Mouse (Mus musculus) midbrain, embryonic 10.5 days (tissue): Measurements from ENCODE around the gene Theg. TPM values are rescaled to one million over a fixed set of nuclear protein-coding genes. Genes with fewer than 3 reads are reported as not detected.

ENCODE experiments used
- DNase-seq: peaks from one replicate; pipeline ENCODE4 v3.0.0-alpha.2; 2017; ENCODE audit warnings: low spot score
- H3K27ac ChIP-seq: fragments of 300-500 bp; sonication (generic); replicated peaks from 2 replicates; pipeline ENCODE4 v1.5.1; 2016; ENCODE audit warnings: mild to moderate bottlenecking
- H3K27me3 ChIP-seq: fragments of 300-500 bp; sonication (generic); 2 replicates; pipeline ENCODE4 v1.6.1; 2016; ENCODE audit warnings: low read depth, mild to moderate bottlenecking; ENCODE audit not compliant: poor library complexity, severe bottlenecking
- H3K36me3 ChIP-seq: fragments of 300-500 bp; sonication (generic); 2 replicates; pipeline ENCODE4 v1.6.1; 2016; ENCODE audit warnings: mild to moderate bottlenecking, moderate library complexity
- H3K4me1 ChIP-seq: fragments of 300-500 bp; sonication (generic); 2 replicates; pipeline ENCODE4 v1.6.1; 2016
- H3K4me3 ChIP-seq: fragments of 300-500 bp; sonication (generic); 2 replicates; pipeline ENCODE4 v1.5.1; 2016; ENCODE audit warnings: mild to moderate bottlenecking, moderate library complexity
- H3K9me3 ChIP-seq: fragments of 300-500 bp; sonication (generic); replicated peaks from 2 replicates; pipeline ENCODE4 v1.6.1; 2016; ENCODE audit warnings: mild to moderate bottlenecking
- WGBS: fragments of 180-500 bp; shearing (Covaris S2); methylation state at CpG from one replicate; pipeline ENCODE4 v1.1.7; 2016; 5-methylcytosine and 5-hydroxymethylcytosine counted together
- polyA plus RNA-seq: library from polyadenylated mRNA; unstranded; fragments of >200 nt; fragmentation: Nextera tagmentation; extraction: Ambion mirVana; gene quantifications from 2 replicates; pipeline ENCODE4 v1.2.1, GENCODE M21; 2016

The Theg gene
- not detected in 2 replicates for polyA plus RNA-seq

DNA sequence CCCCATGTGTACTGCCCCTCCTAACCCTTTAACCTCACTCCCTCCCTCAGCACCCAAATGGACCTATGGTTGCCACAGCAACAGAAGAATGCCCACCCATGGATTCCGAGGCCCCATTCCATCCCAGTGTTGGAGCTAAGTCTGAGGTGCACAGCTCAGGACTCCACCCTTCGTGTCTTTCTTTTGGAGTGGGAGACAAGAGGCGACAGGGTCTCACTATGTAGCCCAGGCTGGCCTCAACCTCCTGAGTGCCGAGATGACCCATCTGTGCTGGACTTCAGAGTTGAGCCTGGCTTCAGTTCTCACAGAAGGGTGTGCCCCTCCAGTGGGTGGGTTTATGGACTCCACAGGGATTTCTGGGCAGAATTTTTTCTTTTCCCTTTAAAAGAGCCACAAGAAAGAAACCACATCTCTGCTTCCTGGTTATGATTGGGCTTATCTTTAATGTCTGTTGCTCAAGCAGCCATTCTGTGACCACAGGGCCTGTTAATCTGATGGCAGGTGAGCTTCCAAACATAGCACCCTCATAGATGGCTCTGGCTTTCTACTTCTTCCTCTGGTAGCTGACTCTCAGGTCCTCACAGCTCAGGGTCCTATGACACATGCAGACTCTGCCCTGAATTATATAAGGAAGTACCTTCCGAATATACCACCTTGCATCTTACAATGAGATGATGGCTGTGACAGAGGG, at the start of gene Theg:
TSS of gene Theg (minus strand) at position 271 of the 691 bp plus-strand sequence.
- no peak for DNase-seq
- Histone ChIP-seq H3K36me3 (no peaks in the 10 kb centered on the region), H3K4me1 (no peaks in the 10 kb centered on the region), H3K27me3 (no peaks in the 10 kb centered on the region), H3K4me3 (no peak within 1 kb of the TSS), H3K27ac (no peak within 1 kb of the TSS), H3K9me3 (no peaks in the 10 kb centered on the region)
- WGBS, result 81% methylated on average over 5 of the region's 5 CpGs

DNA sequence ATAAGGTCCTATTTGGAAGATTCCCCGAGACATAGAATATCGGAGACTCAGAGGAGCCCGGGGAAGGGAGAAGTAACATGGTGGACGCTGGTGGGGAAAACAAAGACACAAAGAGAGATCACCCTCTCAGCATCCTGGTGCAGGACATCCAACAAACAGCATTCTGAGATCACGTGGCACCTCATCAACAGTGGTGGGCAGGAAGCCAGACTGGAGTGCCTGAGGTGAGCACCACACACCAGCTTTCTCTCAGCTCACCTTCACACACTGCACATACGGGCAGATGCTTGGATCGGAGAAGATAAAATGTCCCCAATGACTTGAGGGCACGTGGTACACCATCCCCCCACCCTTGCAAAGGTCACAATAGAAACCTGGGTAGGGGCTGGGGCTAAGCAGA, 49.2 kb upstream of the Theg start:
- Histone ChIP-seq H3K27ac (peak overlapping the region; percentile 92; the same call in 1 of the 2 replicates), H3K27me3 (peaks cover 46% of the 10 kb centered on the region), H3K4me1 (peaks cover 58% of the 10 kb centered on the region), H3K4me3 (peak overlapping the region; percentile 91), H3K9me3 (no peaks in the 10 kb centered on the region), H3K36me3 (no peaks in the 10 kb centered on the region)
- DNase-seq, result no peak
- WGBS, result 85% methylated on average over 8 of the region's 8 CpGs

DNA sequence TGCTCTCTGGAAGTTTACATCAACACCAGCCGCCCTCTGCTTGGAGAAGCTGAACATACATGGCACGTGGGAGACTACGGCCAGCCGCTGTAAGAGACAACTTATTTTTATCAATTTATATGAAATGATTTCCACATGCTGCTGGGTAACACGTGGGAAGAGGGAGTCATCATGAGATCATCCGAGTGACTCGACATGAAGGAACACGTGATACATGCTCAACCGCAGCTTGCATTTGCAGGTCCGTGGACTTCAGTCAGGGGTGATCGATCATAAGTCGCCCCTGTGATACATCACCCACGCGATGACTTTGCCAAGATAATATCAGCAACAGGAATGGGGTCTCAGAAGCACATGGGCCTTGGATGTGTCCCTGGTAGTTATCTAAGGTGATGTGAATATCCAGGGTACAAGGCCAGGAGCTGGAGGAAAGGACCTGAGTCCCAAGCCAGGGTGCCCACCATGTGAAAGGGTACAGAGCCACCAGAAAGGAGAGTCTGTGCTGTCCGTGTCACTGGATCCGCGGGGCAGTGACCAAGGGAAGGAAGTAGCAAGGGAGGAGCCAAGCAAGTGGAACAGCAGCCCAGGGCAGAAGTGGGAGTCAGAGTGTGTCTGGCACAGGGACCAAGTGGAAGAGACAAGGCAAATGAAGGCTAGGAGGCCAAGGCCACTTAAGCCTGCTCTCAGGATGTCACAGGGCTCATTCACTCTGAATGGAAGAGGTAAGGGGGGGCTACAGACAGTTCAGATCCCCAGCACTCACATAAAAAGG, 46.1 kb upstream of the Theg start:
- Histone ChIP-seq H3K4me1 (peaks cover 36% of the 10 kb centered on the region), H3K4me3 (no peak overlapping the region), H3K27me3 (peaks cover 19% of the 10 kb centered on the region), H3K9me3 (no peaks in the 10 kb centered on the region), H3K36me3 (peaks cover 4% of the 10 kb centered on the region; the same call in 1 of the 2 replicates), H3K27ac (no peak overlapping the region)
- DNase-seq, result no peak
- 88% methylated on average over 17 of the region's 17 CpGs for WGBS

DNA sequence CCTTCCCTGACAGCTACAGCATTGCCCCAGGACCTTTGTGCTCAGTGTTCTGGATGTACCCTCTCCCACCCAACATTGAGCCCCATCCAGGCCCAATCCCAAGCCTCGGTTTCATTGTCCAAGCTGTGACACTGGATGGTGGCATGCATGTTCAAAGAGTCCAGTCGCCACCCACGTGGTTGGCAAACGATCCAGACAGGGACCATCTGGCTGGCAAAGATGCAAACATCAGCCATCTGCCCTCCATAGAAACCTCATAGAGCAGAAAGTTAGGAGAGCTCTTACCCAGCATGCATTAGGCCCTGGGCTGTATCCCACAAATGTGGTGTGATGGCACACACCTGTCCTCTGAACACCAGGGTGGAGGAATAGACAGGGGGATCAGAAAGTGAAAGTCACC, 44.3 kb upstream of the Theg start:
- no peak for DNase-seq
- peaks cover 9% of the 10 kb centered on the region; the same call in 1 of the 2 replicates for H3K36me3 ChIP-seq
- H3K27ac ChIP-seq, result no peak overlapping the region
- no peaks in the 10 kb centered on the region for H3K9me3 ChIP-seq
- 85% methylated on average over 4 of the region's 4 CpGs for WGBS
- peaks cover 21% of the 10 kb centered on the region for H3K4me1 ChIP-seq
- H3K27me3 ChIP-seq, result peaks cover 2% of the 10 kb centered on the region; the same call in 1 of the 2 replicates
- H3K4me3 ChIP-seq, result no peak overlapping the region

DNA sequence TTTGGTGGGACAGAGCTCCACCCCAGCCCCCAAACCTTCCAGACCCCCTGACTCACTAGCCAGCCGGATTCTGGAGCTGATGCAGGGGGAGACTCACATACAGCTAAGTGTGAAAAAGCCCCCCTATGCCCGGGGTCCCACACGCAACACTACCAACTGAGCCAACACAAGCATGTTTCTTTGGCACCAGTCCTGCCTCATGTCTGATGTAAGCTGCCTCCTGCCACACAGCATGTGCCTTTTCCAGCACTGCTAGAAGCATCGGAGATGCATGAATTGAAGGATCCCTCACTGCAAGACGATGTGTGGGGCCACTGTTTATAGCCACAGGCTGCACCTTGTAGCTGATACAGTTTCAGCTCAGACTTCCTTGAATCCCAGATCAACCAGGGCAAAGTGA, 41.2 kb upstream of the Theg start:
- WGBS, result 86% methylated on average over 5 of the region's 5 CpGs
- H3K4me1 ChIP-seq, result peaks cover 5% of the 10 kb centered on the region; the same call in 1 of the 2 replicates
- no peaks in the 10 kb centered on the region for H3K27me3 ChIP-seq
- H3K27ac ChIP-seq, result no peak overlapping the region
- peaks cover 21% of the 10 kb centered on the region for H3K36me3 ChIP-seq
- no peak for DNase-seq
- no peaks in the 10 kb centered on the region for H3K9me3 ChIP-seq
- no peak overlapping the region for H3K4me3 ChIP-seq

DNA sequence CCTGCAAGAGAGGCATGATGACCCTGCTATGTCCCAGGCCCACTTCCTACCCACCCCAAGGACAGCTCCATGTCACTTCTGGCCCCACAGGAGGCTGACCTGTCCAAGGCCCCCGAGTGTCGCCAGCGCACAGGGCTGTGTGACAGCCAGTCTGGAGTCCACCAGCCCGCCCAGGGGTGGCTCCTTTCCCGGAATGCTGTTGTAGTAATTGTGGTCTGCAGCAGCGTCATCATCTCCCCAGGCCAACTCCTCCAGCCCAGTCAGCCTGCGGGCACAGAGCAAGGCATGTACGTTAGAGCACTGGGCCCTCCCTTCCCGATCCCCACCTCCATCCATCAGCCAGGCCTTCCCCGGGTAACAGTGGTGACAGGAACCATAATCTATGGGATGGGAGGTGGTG, 39.0 kb upstream of the Theg start:
- H3K4me3 ChIP-seq, result no peak overlapping the region
- no peaks in the 10 kb centered on the region for H3K9me3 ChIP-seq
- H3K4me1 ChIP-seq, result 0 out of 2 replicates have a peak, but pooled peaks cover 8% of the 10 kb centered on the region
- H3K27me3 ChIP-seq, result no peaks in the 10 kb centered on the region
- no peak overlapping the region for H3K27ac ChIP-seq
- DNase-seq, result no peak
- H3K36me3 ChIP-seq, result peaks cover 21% of the 10 kb centered on the region
- 92% methylated on average over 10 of the region's 10 CpGs for WGBS

DNA sequence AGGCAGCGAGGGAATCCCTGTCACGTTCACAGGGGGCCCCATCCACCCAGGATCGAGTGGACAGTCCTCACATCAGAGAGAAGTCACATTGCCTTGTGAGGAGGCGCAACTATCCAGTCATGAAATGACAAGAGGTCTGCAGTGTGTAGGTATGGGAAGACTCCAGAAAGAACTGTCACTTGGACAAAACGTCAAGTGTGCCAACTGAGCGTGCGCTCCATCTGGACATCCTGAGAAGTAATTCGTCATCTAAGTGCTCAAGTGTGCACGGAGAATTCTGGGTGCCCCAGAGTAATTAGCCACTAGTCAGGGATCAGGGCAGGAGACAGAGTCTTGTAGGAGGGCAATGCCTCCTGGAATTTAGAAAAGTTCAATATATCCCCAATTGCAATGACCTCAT, 38.3 kb upstream of the Theg start:
- DNase-seq, result no peak
- peaks cover 29% of the 10 kb centered on the region for H3K36me3 ChIP-seq
- no peak overlapping the region for H3K4me3 ChIP-seq
- H3K4me1 ChIP-seq, result 0 out of 2 replicates have a peak, but pooled peaks cover 12% of the 10 kb centered on the region
- 90% methylated on average over 9 of the region's 9 CpGs for WGBS
- H3K27me3 ChIP-seq, result no peaks in the 10 kb centered on the region
- H3K27ac ChIP-seq, result no peak overlapping the region
- H3K9me3 ChIP-seq, result no peaks in the 10 kb centered on the region

DNA sequence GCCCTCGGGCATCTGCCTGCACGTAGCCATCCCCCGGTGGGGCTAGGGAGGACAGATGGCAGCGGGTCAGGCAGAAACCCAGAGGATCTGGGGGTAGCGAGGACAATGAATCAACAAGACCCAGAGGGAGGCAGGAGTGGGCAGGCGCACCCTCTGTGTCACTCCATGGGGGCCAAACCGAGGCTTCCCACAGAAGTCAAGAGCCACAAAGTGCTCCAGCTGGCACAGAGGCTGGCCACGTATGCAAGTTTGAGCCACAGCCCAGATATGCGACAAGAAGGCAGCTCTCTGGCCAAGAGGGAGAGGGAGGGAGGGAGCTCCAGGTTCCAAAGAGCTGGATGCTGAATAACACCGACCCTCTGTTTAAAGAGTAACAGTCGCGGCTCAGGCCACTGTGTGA, 36.8 kb upstream of the Theg start:
- 72% methylated on average over 12 of the region's 12 CpGs for WGBS
- H3K27ac ChIP-seq, result peak overlapping the region; percentile 2; the same call in 1 of the 2 replicates
- H3K4me3 ChIP-seq, result no peak overlapping the region
- H3K4me1 ChIP-seq, result 0 out of 2 replicates have a peak, but pooled peaks cover 17% of the 10 kb centered on the region
- DNase-seq, result no peak
- no peaks in the 10 kb centered on the region for H3K9me3 ChIP-seq
- peaks cover 38% of the 10 kb centered on the region for H3K36me3 ChIP-seq
- H3K27me3 ChIP-seq, result no peaks in the 10 kb centered on the region

DNA sequence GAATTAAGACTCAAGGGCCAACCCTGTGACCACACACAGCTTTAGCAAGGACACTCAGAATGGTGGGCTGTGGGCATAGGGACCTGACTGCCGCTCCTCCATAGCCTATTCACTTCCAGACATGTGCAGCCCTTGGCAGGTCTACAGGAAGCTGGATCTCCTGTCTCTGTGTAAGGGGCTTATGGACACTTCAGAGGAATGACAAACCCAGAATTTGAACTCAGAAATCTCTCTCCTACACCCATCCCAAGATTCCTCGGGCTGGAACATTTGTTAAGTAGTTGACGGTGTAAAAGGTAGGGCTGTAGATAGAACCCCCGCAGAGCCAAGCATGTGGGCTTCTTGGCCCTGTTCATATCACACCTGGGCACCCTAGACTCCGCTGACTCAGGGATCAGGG, 29.2 kb upstream of the Theg start:
- Histone ChIP-seq H3K27ac (0 out of 2 replicates have a peak overlapping the region, but pooled peaks have one; percentile 13), H3K36me3 (peaks cover 23% of the 10 kb centered on the region), H3K4me1 (peaks cover 50% of the 10 kb centered on the region), H3K27me3 (peaks cover 25% of the 10 kb centered on the region), H3K4me3 (no peak overlapping the region), H3K9me3 (no peaks in the 10 kb centered on the region)
- WGBS, result 89% methylated on average over 5 of the region's 5 CpGs
- DNase-seq, result no peak

DNA sequence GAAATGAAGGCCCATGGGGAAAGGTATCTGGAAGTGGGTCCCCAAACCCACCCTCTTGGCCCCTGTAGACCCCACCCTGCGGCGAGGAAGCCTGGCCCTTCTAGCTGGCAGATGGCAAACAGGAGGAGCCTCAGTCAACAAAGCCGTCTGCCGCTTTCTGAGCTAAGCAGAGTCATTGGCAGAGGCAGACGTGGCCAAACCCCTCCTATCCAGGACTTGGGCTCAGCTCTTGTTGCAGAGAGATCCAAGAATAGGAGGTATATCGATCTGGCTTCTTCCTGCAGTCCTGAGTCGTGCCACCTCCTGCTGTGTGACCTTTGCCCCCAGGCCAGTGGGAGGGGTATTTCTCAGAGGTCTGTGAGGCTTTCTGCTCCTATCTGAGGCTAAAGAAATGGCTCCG, 28.7 kb upstream of the Theg start:
- H3K27ac ChIP-seq, result peak overlapping the region; percentile 33; the same call in 1 of the 2 replicates
- no peaks in the 10 kb centered on the region for H3K9me3 ChIP-seq
- WGBS, result 8% methylated on average over 8 of the region's 8 CpGs
- peak; percentile 40 for DNase-seq
- peaks cover 30% of the 10 kb centered on the region for H3K27me3 ChIP-seq
- H3K36me3 ChIP-seq, result peaks cover 20% of the 10 kb centered on the region
- peaks cover 52% of the 10 kb centered on the region for H3K4me1 ChIP-seq
- H3K4me3 ChIP-seq, result no peak overlapping the region

DNA sequence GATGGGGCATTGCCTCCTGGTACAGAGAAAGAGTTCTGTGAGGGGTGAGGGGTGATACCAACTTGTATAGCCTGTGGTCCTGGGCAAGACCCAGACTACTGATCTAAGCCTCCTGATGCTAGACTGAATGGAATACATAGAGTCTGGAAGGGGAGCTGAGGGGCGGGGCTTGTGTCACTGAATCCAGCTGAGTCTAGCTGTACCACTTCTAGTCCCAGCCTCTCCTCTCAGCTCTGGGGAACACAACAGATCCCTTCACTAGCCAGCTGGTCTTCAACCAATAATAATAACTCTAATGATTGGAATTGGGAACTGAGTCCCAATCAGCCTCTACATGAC, 27.1 kb upstream of the Theg start:
- peaks cover 46% of the 10 kb centered on the region for H3K27me3 ChIP-seq
- DNase-seq, result no peak
- peak overlapping the region; percentile 76 for H3K4me3 ChIP-seq
- H3K4me1 ChIP-seq, result peaks cover 46% of the 10 kb centered on the region
- peak overlapping the region; percentile 83; the same call in 1 of the 2 replicates for H3K27ac ChIP-seq
- H3K9me3 ChIP-seq, result no peaks in the 10 kb centered on the region
- peaks cover 5% of the 10 kb centered on the region; the same call in 1 of the 2 replicates for H3K36me3 ChIP-seq
- 89% methylated on average over 1 of the region's 1 CpGs for WGBS

DNA sequence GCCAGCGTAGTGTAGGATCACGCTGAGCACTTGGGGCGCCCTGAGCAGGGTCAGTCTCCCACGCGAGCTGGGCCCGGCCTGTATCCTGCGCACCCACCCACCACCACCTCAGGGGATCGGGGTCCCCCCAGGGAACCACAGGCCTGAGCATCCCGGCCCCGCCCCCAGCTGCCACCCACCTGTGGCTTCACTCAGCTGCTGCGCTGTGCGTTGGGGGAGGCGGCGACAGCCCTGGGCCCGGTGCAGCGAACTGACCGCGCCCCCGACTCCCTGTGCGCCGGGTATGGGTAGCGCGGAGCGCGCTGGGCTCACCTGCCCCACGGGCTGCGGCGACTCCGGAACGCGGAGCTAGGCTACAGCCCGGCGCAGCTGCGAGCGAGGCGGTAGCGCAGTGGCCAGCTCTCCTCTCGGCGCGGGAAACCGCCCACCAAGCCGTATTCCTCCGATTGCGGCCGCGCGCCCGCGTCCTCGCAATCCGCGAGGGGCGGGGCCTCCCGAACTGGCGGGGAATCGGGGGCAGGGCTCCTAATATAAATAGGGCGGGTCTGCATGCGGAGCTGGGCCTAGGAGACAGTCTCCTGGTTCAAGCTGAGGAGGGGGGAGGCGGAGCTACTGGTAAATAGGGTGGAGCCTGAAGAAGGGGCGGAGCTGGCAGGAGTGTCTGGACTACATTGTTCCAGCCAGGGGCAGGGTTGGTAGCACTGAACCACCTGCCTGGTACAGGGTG, 26.6 kb upstream of the Theg start, which contains the start of gene C2cd4c:
TSS of gene C2cd4c (minus strand) at position 448 of the 727 bp plus-strand sequence.
- 1% methylated on average over 60 of the region's 60 CpGs for WGBS
- H3K27me3 ChIP-seq, result peaks cover 49% of the 10 kb centered on the region
- DNase-seq, result peak; percentile 83

More for the DNA sequence above, 26.6 kb upstream of the Theg start, which contains the start of gene C2cd4c:
- peak within 1 kb of the TSS; percentile 76 for H3K4me3 ChIP-seq
- peaks cover 48% of the 10 kb centered on the region for H3K4me1 ChIP-seq
- peak within 1 kb of the TSS; percentile 83 for H3K27ac ChIP-seq
- H3K36me3 ChIP-seq, result no peaks in the 10 kb centered on the region
- no peaks in the 10 kb centered on the region for H3K9me3 ChIP-seq
